Mouse (Mus musculus) CH12.LX (cell line): ENCODE data around the gene Aadat.
A peak's percentile ranks its signal among the peaks of the same experiment; 100 is the strongest.

Experiments
- CTCF ChIP-seq, 2 experiments: IDR thresholded peaks in 1 of 2; conservative IDR thresholded peaks in 1 of 2; 2 replicates each; pipeline ENCODE4 v1.5.1; 2011 to 2012; ENCODE audit warnings: low read depth in 2 of 2, low read length in 2 of 2, improper control_type of control experiment in 1 of 2, inconsistent platforms in 1 of 2, mild to moderate bottlenecking in 1 of 2, moderate library complexity in 1 of 2
- MEF2A ChIP-seq: IDR thresholded peaks from 2 replicates; pipeline ENCODE4 v1.6.1; 2014; ENCODE audit warnings: low read depth, mild to moderate bottlenecking, inconsistent platforms, low read length, improper control_type of control experiment, borderline replicate concordance
- RCOR1 ChIP-seq: conservative IDR thresholded peaks from 2 replicates; pipeline ENCODE4 v1.6.1; 2012; ENCODE audit warnings: low read depth, mild to moderate bottlenecking, inconsistent platforms, low read length, improper control_type of control experiment

- TF ChIP-seq CTCF (conservative IDR thresholded peaks at IDR 0.05 in 1 of 2, IDR thresholded peaks at IDR 0.05 in 1 of 2; ENCODE audit: low read depth in 2 of 2, low read length in 2 of 2): peak; percentile 45 to 82
- TF ChIP-seq MEF2A: no peak
- no peak for TF ChIP-seq RCOR1
Measured at GRCm38 (mm10) chr8:60594761-60595160, 89.0 kb downstream of the Aadat start.
